9 mouse cellular contexts compared by ENCODE assay signal in genomic region chr4:137469845-137470692, GRCm38 (mm10). TPM values are rescaled to one million over a fixed set of nuclear protein-coding genes. Genes with fewer than 3 reads are reported as not detected.
DNase-seq lines count a peak whose midpoint lies in the region; ATAC-seq and TF ChIP-seq lines count a peak whose summit lies in the region.
"Had no signal": no experiment of that assay in that cellular context is flagged by ENCODE, and none has a peak within 500 bp of the region (broad histone marks: within the 10 kb centered on the region; RNA-seq: fewer than 3 reads in every experiment).

No protein-coding gene starts in this region.

- peak; percentile 10; the same call in 1 of the 2 replicates for TF ChIP-seq EP300 in lung, postnatal 0 days (IDR thresholded peaks at IDR 0.05)

- no peak for TF ChIP-seq POLR2A in lung, adult 2 months (IDR thresholded peaks at IDR 0.05; ENCODE audit: borderline replicate concordance, extremely low read depth, low read depth, low read length)

- 0 out of 2 replicates have a peak overlapping the region, but pooled peaks have one; percentile 77 for H3K9ac ChIP-seq in lung, postnatal 0 days (replicated peaks; ENCODE audit: low read depth)
- H3K9ac ChIP-seq in forebrain, embryonic 13.5 days: no peak overlapping the region; the same call in 1 of the 2 replicates
- H3K9ac ChIP-seq in limb, embryonic 12.5 days (replicated peaks): peak overlapping the region; percentile 88
- peak overlapping the region; percentile 76 for H3K9ac ChIP-seq in stomach, embryonic 15.5 days

- 37% methylated on average over 15 of the region's 15 CpGs for WGBS in lung, postnatal 0 days
- WGBS in forebrain, embryonic 13.5 days: 31% methylated on average over 15 of the region's 15 CpGs
- WGBS in limb, embryonic 12.5 days: 48% methylated on average over 15 of the region's 15 CpGs
- 42% methylated on average over 15 of the region's 15 CpGs for WGBS in stomach, embryonic 15.5 days
- 49% methylated on average over 15 of the region's 15 CpGs for WGBS in lung, adult 2 months

- no peaks in the 10 kb centered on the region for H3K27me3 ChIP-seq in lung, postnatal 0 days (replicated peaks; ENCODE audit: insufficient read depth, low read length)
- H3K27me3 ChIP-seq in forebrain, embryonic 13.5 days: no peaks in the 10 kb centered on the region; the same call in 1 of the 2 replicates
- no peaks in the 10 kb centered on the region for H3K27me3 ChIP-seq in limb, embryonic 12.5 days
- no peaks in the 10 kb centered on the region for H3K27me3 ChIP-seq in stomach, embryonic 15.5 days (replicated peaks)

- peak; percentile 54 for DNase-seq in lung, postnatal 0 days (ENCODE audit: low spot score)
- no peak for DNase-seq in lung, postnatal 36 days
- DNase-seq in spleen, adult 12 weeks (ENCODE audit: low spot score): no peak
- DNase-seq in layer of hippocampus, adult 9-10 months (ENCODE audit: low spot score): no peak
- DNase-seq in lung, adult 2 months: no peak
- DNase-seq: thymus, adult 18-20 months had no signal

- peak overlapping the region; percentile 96 for H3K4me2 ChIP-seq in lung, postnatal 0 days (replicated peaks; ENCODE audit: low read depth, low read length)
- H3K4me2 ChIP-seq in forebrain, embryonic 13.5 days: peak overlapping the region; percentile 95
- peak overlapping the region; percentile 86 for H3K4me2 ChIP-seq in limb, embryonic 12.5 days
- peak overlapping the region; percentile 85 for H3K4me2 ChIP-seq in stomach, embryonic 15.5 days

- no peak; the same call in 1 of the 2 replicates for ATAC-seq in lung, postnatal 0 days
- no peak for ATAC-seq in forebrain, embryonic 13.5 days
- ATAC-seq in limb, embryonic 12.5 days (ENCODE audit: insufficient number of reproducible peaks, insufficient read depth, low FRiP score, low TSS enrichment, low read depth): no peak
- no peak for ATAC-seq in stomach, embryonic 15.5 days (ENCODE audit: insufficient read depth, low FRiP score, low read depth)

- H3K4me1 ChIP-seq in lung, postnatal 0 days (ENCODE audit: insufficient read depth, low read depth, low read length): peaks cover 21% of the 10 kb centered on the region; the same call in 1 of the 2 replicates
- H3K4me1 ChIP-seq in forebrain, embryonic 13.5 days: peaks cover 29% of the 10 kb centered on the region
- H3K4me1 ChIP-seq in limb, embryonic 12.5 days (replicated peaks): peaks cover 55% of the 10 kb centered on the region
- H3K4me1 ChIP-seq in stomach, embryonic 15.5 days: peaks cover 58% of the 10 kb centered on the region
- peaks cover 10% of the 10 kb centered on the region for H3K4me1 ChIP-seq in lung, adult 2 months (ENCODE audit: control insufficient read depth, insufficient read depth, low read length)

- H3K27ac ChIP-seq in lung, postnatal 0 days (ENCODE audit: low read length): peak overlapping the region; percentile 87
- no peak overlapping the region for H3K27ac ChIP-seq in forebrain, embryonic 13.5 days
- H3K27ac ChIP-seq in limb, embryonic 12.5 days: peak overlapping the region; percentile 77
- peak overlapping the region; percentile 83 for H3K27ac ChIP-seq in stomach, embryonic 15.5 days

- peak; percentile 50 for TF ChIP-seq CTCF in lung, postnatal 0 days (IDR thresholded peaks at IDR 0.05)
- no peak for TF ChIP-seq CTCF in lung, adult 2 months (IDR thresholded peaks at IDR 0.05; ENCODE audit: insufficient read depth, low read length)

- peak overlapping the region; percentile 72 for H3K4me3 ChIP-seq in lung, postnatal 0 days (ENCODE audit: low read depth, low read length)
- H3K4me3 ChIP-seq in forebrain, embryonic 13.5 days: peak overlapping the region; percentile 59
- H3K4me3 ChIP-seq in limb, embryonic 12.5 days (replicated peaks): peak overlapping the region; percentile 78
- peak overlapping the region; percentile 78 for H3K4me3 ChIP-seq in stomach, embryonic 15.5 days (replicated peaks)
- no peak overlapping the region for H3K4me3 ChIP-seq in lung, adult 2 months (replicated peaks; ENCODE audit: extremely low read depth, low read depth, low read length)

- no peaks in the 10 kb centered on the region for H3K36me3 ChIP-seq in lung, postnatal 0 days (ENCODE audit: insufficient read depth, low read length)
- no peaks in the 10 kb centered on the region for H3K36me3 ChIP-seq in forebrain, embryonic 13.5 days (ENCODE audit: poor library complexity, severe bottlenecking)
- H3K36me3 ChIP-seq in limb, embryonic 12.5 days: no peaks in the 10 kb centered on the region
- H3K36me3 ChIP-seq in stomach, embryonic 15.5 days: no peaks in the 10 kb centered on the region

- no peaks in the 10 kb centered on the region for H3K9me3 ChIP-seq in lung, postnatal 0 days (ENCODE audit: low read length)
- no peaks in the 10 kb centered on the region for H3K9me3 ChIP-seq in forebrain, embryonic 13.5 days (replicated peaks)
- no peaks in the 10 kb centered on the region for H3K9me3 ChIP-seq in limb, embryonic 12.5 days
- H3K9me3 ChIP-seq in stomach, embryonic 15.5 days: no peaks in the 10 kb centered on the region

RNA-seq across cellular contexts. Expression of gene Hspg2, which starts 1.5 kb away (rescaled TPM):
- polyA plus RNA-seq in lung, postnatal 0 days (2015; fragmentation: Nextera tagmentation; extraction: Ambion mirVana): 20.2 and 25.3 TPM in 2 replicates
- 4.8 and 6.5 TPM in 2 replicates for polyA plus RNA-seq in forebrain, embryonic 13.5 days (2015; fragmentation: Nextera tagmentation; extraction: Ambion mirVana)
- polyA plus RNA-seq in limb, embryonic 12.5 days (2016; fragmentation: Nextera tagmentation; extraction: Ambion mirVana): 14.3 and 18.8 TPM in 2 replicates
- 28.5 and 28.9 TPM in 2 replicates for polyA plus RNA-seq in stomach, embryonic 15.5 days (2015; fragmentation: Nextera tagmentation; extraction: Ambion mirVana)
- polyA plus RNA-seq in lung, adult 2 months (2012; rRNA removed): 67.8 and 76.2 TPM in 2 replicates

RNA-seq across cellular contexts. Expression of gene 1700013G24Rik, which starts 17.0 kb away (rescaled TPM):
- not detected in 2 replicates for polyA plus RNA-seq in lung, postnatal 0 days (2015; fragmentation: Nextera tagmentation; extraction: Ambion mirVana)
- not detected in 2 replicates for polyA plus RNA-seq in forebrain, embryonic 13.5 days (2015; fragmentation: Nextera tagmentation; extraction: Ambion mirVana)
- not detected in 2 replicates for polyA plus RNA-seq in limb, embryonic 12.5 days (2016; fragmentation: Nextera tagmentation; extraction: Ambion mirVana)
- polyA plus RNA-seq in stomach, embryonic 15.5 days (2015; fragmentation: Nextera tagmentation; extraction: Ambion mirVana): not detected in 2 replicates
- 0.15 TPM in 1 of 2 replicates, not detected in the other for polyA plus RNA-seq in lung, adult 2 months (2012; rRNA removed)

RNA-seq across cellular contexts. Expression of gene Cela3b, which starts 39.7 kb away (rescaled TPM):
- not detected in 2 replicates for polyA plus RNA-seq in lung, postnatal 0 days (2015; fragmentation: Nextera tagmentation; extraction: Ambion mirVana)
- polyA plus RNA-seq in forebrain, embryonic 13.5 days (2015; fragmentation: Nextera tagmentation; extraction: Ambion mirVana): not detected in 2 replicates
- not detected in 2 replicates for polyA plus RNA-seq in limb, embryonic 12.5 days (2016; fragmentation: Nextera tagmentation; extraction: Ambion mirVana)
- 232 and 273 TPM in 2 replicates for polyA plus RNA-seq in stomach, embryonic 15.5 days (2015; fragmentation: Nextera tagmentation; extraction: Ambion mirVana)
- 0.57 and 12.5 TPM in 2 replicates for polyA plus RNA-seq in lung, adult 2 months (2012; rRNA removed)

Comparison
In these comparisons a context has a peak if more than half of its experiments do, and no peak if none do; other contexts are left out.
1. RNA of gene Cela3b, which starts 39.7 kb away (polyA plus RNA-seq): 232 to 273 TPM in stomach, embryonic 15.5 days; 0.57 to 12.5 TPM in lung, adult 2 months, not detected in forebrain, embryonic 13.5 days, not detected in lung, postnatal 0 days and not detected in limb, embryonic 12.5 days; every median in the first group is over 10 times any median in the second.
2. Peak in every context shown above with its lines, with median percentiles within 50 percentile points of each other: H3K4me2 ChIP-seq.